Mouse (Mus musculus) MEL (cell line): ENCODE measurements at regions not wholly inside any gene's neighbourhood (a gene's known extent, or its start where the extent isn't known, plus 50 kb on each side); places are given as distances from the start of the nearest gene placed in this dataset.

ENCODE experiments used
- DNase-seq: peaks from one replicate; pipeline ENCODE4 v3.0.0; 2011; ENCODE audit warnings: low read depth, low spot score
- H3K27ac ChIP-seq: 2 replicates; pipeline ENCODE4 v1.5.1; 2012; ENCODE audit warnings: low read depth, mild to moderate bottlenecking, control low read depth, low read length, moderate library complexity; ENCODE audit not compliant: control insufficient read depth
- H3K27me3 ChIP-seq, 2 experiments: fragments of 150-350 bp in 1 of 2; sonication (generic) in 1 of 2; 2 replicates each; pipeline ENCODE4 v1.6.1; 2012; ENCODE audit warnings: low read length in 2 of 2, mild to moderate bottlenecking in 2 of 2, improper control_type of control experiment in 1 of 2, moderate library complexity in 1 of 2; ENCODE audit not compliant: insufficient read depth in 2 of 2, control insufficient read depth in 1 of 2
- H3K36me3 ChIP-seq, 2 experiments: 2 replicates each; pipeline ENCODE4 v1.6.1; 2012 to 2014; ENCODE audit warnings: low read length in 2 of 2, improper control_type of control experiment in 1 of 2, inconsistent platforms in 1 of 2, mild to moderate bottlenecking in 1 of 2; ENCODE audit not compliant: insufficient read depth in 2 of 2, control insufficient read depth in 1 of 2
- H3K4me1 ChIP-seq, 2 experiments: fragments of 150-350 bp in 1 of 2; sonication (generic) in 1 of 2; 2 replicates each; pipeline ENCODE4 v1.6.1; 2012; ENCODE audit warnings: low read length in 2 of 2, improper control_type of control experiment in 1 of 2, mild to moderate bottlenecking in 1 of 2; ENCODE audit not compliant: insufficient read depth in 2 of 2, control insufficient read depth in 1 of 2
- H3K4me3 ChIP-seq, 2 experiments: fragments of 150-350 bp in 1 of 2; sonication (generic) in 1 of 2; 2 replicates each; pipeline ENCODE4 v1.5.1; 2012; ENCODE audit warnings: low read depth in 2 of 2, low read length in 2 of 2, mild to moderate bottlenecking in 2 of 2, moderate library complexity in 2 of 2, control low read depth in 1 of 2, improper control_type of control experiment in 1 of 2; ENCODE audit not compliant: control insufficient read depth in 1 of 2, insufficient read depth in 1 of 2
- H3K79me2 ChIP-seq: 2 replicates; pipeline ENCODE4 v1.6.1; 2012; ENCODE audit warnings: mild to moderate bottlenecking, low read length, moderate library complexity; ENCODE audit not compliant: control insufficient read depth, poor library complexity, insufficient read depth
- H3K9ac ChIP-seq: 2 replicates; pipeline ENCODE4 v1.6.1; 2012; ENCODE audit warnings: low read depth, mild to moderate bottlenecking, control low read depth, low read length, moderate library complexity; ENCODE audit not compliant: control insufficient read depth, poor library complexity, severe bottlenecking
- H3K9me3 ChIP-seq: fragments of 150-350 bp; sonication (generic); replicated peaks from 2 replicates; pipeline ENCODE4 v1.6.1; 2012; ENCODE audit warnings: mild to moderate bottlenecking, low read length, improper control_type of control experiment, moderate library complexity; ENCODE audit not compliant: insufficient read depth
- BHLHE40 ChIP-seq: IDR thresholded peaks from 2 replicates; pipeline ENCODE4 v1.6.1; 2012; ENCODE audit warnings: low read depth, mild to moderate bottlenecking, inconsistent platforms, low read length, improper control_type of control experiment, borderline replicate concordance
- CHD2 ChIP-seq: IDR thresholded peaks from 2 replicates; pipeline ENCODE4 v1.6.1; 2011; ENCODE audit warnings: low read length, improper control_type of control experiment
- CTCF ChIP-seq, 3 experiments: IDR thresholded peaks in 2 of 3; conservative IDR thresholded peaks in 1 of 3; 2 replicates each; pipeline ENCODE4 v1.5.1; 2011 to 2012; ENCODE audit warnings: low read length in 3 of 3, low read depth in 2 of 3, mild to moderate bottlenecking in 2 of 3, improper control_type of control experiment in 1 of 3, inconsistent platforms in 1 of 3, mixed read lengths in 1 of 3, moderate library complexity in 1 of 3; ENCODE audit not compliant: control insufficient read depth in 1 of 3, insufficient read depth in 1 of 3, poor library complexity in 1 of 3, severe bottlenecking in 1 of 3
- E2F4 ChIP-seq: IDR thresholded peaks from 2 replicates; pipeline ENCODE4 v1.6.1; 2011; ENCODE audit warnings: low read depth, low read length, improper control_type of control experiment, borderline replicate concordance
- EP300 ChIP-seq, 2 experiments: IDR thresholded peaks; 2 replicates each; pipeline ENCODE4 v1.6.1; 2011; ENCODE audit warnings: improper control_type of control experiment in 2 of 2, low read length in 2 of 2, low read depth in 1 of 2, mild to moderate bottlenecking in 1 of 2
- GABPA ChIP-seq: IDR thresholded peaks from 2 replicates; pipeline ENCODE4 v1.6.1; 2012; ENCODE audit warnings: low read depth, mild to moderate bottlenecking, inconsistent platforms, low read length, improper control_type of control experiment, moderate library complexity
- MAFK ChIP-seq: IDR thresholded peaks from 2 replicates; pipeline ENCODE4 v1.6.1; 2011; ENCODE audit warnings: low read depth, mild to moderate bottlenecking, low read length, improper control_type of control experiment, borderline replicate concordance
- MAX ChIP-seq: IDR thresholded peaks from 2 replicates; pipeline ENCODE4 v1.6.1; 2011; ENCODE audit warnings: low read length, improper control_type of control experiment
- MAZ ChIP-seq: IDR thresholded peaks from 2 replicates; pipeline ENCODE4 v1.6.1; 2012; ENCODE audit warnings: low read depth, mild to moderate bottlenecking, inconsistent platforms, low read length, improper control_type of control experiment
- MXI1 ChIP-seq: IDR thresholded peaks from 2 replicates; pipeline ENCODE4 v1.6.1; 2011; ENCODE audit warnings: mild to moderate bottlenecking, low read depth, low read length, improper control_type of control experiment
- MYC ChIP-seq: IDR thresholded peaks from 2 replicates; pipeline ENCODE4 v1.6.1; 2011; ENCODE audit warnings: low read depth, mild to moderate bottlenecking, low read length, improper control_type of control experiment, moderate library complexity
- NELFE ChIP-seq: IDR thresholded peaks from 2 replicates; pipeline ENCODE4 v1.6.1; 2011; ENCODE audit warnings: low read depth, low read length, improper control_type of control experiment
- POLR2AphosphoS5 ChIP-seq: IDR thresholded peaks from 2 replicates; pipeline ENCODE4 v1.6.1; 2012; ENCODE audit warnings: low read depth, borderline replicate concordance, mild to moderate bottlenecking, inconsistent platforms, low read length, moderate library complexity, mixed read lengths
- RAD21 ChIP-seq: IDR thresholded peaks from 2 replicates; pipeline ENCODE4 v1.6.1; 2011; ENCODE audit warnings: mild to moderate bottlenecking, low read depth, low read length, improper control_type of control experiment
- SIN3A ChIP-seq: IDR thresholded peaks from 2 replicates; pipeline ENCODE4 v1.6.1; 2012; ENCODE audit warnings: low read length, improper control_type of control experiment, inconsistent platforms
- TAL1 ChIP-seq: IDR thresholded peaks from 2 replicates; pipeline ENCODE4 v1.6.1; 2012; ENCODE audit warnings: mild to moderate bottlenecking, inconsistent platforms, low read length, moderate library complexity, mixed read lengths
- TCF12 ChIP-seq: IDR thresholded peaks from 2 replicates; pipeline ENCODE4 v1.6.1; 2014; ENCODE audit warnings: low read depth, mild to moderate bottlenecking, inconsistent platforms, low read length, improper control_type of control experiment, moderate library complexity
- UBTF ChIP-seq: IDR thresholded peaks from 2 replicates; pipeline ENCODE4 v1.6.1; 2012; ENCODE audit warnings: low read depth, mild to moderate bottlenecking, inconsistent platforms, low read length, improper control_type of control experiment, moderate library complexity, borderline replicate concordance; ENCODE audit not compliant: insufficient read depth
- USF1 ChIP-seq: IDR thresholded peaks from 2 replicates; pipeline ENCODE4 v1.6.1; 2014; ENCODE audit warnings: low read depth, mild to moderate bottlenecking, inconsistent platforms, low read length, improper control_type of control experiment, moderate library complexity
- USF2 ChIP-seq, 2 experiments: IDR thresholded peaks; 2 replicates each; pipeline ENCODE4 v1.6.1; 2011 to 2012; ENCODE audit warnings: improper control_type of control experiment in 2 of 2, low read length in 2 of 2, borderline replicate concordance in 1 of 2, inconsistent platforms in 1 of 2, low read depth in 1 of 2, mild to moderate bottlenecking in 1 of 2; ENCODE audit not compliant: insufficient read depth in 1 of 2
- ZKSCAN1 ChIP-seq: IDR thresholded peaks from 2 replicates; pipeline ENCODE4 v1.6.1; 2012; ENCODE audit warnings: low read depth, mild to moderate bottlenecking, inconsistent platforms, low read length, improper control_type of control experiment, moderate library complexity
- ZNF384 ChIP-seq: IDR thresholded peaks from 2 replicates; pipeline ENCODE4 v1.6.1; 2012; ENCODE audit warnings: low read depth, mild to moderate bottlenecking, inconsistent platforms, low read length, improper control_type of control experiment

- Histone ChIP-seq H3K36me3 (no peaks in the 10 kb centered on the region), H3K9ac (no peak overlapping the region), H3K27me3 (no peaks in the 10 kb centered on the region), H3K79me2 (no peaks in the 10 kb centered on the region), H3K4me3 (no peak overlapping the region), H3K9me3 (no peaks in the 10 kb centered on the region), H3K4me1 (no peaks in the 10 kb centered on the region), H3K27ac (no peak overlapping the region)
- no peak for DNase-seq
- TF ChIP-seq USF2 (IDR thresholded peaks at IDR 0.05; ENCODE audit: borderline replicate concordance in 1 of 2, insufficient read depth in 1 of 2, low read depth in 1 of 2, low read length in 2 of 2) (no peak), UBTF (no peak)
These were observed 306.9 kb downstream of the Mroh4 start for GRCm38 (mm10) chr15:74329221-74329620.

DNA sequence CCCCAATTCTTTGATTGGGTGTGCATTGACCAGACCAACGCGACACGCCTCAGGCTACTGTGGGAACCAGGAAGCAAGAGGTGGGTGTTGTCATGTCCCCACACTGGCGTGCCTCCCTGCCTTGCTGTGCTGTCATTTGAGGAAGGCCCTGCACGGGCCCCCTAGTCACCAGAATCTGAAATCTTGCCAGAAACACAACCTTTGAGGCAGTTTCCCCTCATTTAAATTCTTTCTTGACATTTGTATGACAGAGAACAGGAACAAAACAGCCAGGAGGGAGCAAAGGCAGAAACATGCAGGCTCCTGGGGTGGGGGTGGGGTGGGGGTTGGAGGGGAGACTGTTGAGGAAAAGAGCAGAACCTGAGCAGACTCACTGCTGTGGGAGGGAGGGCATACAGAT is 309.5 kb downstream of the Mroh4 start:
- H3K4me1 ChIP-seq, result no peaks in the 10 kb centered on the region
- no peak overlapping the region for H3K9ac ChIP-seq
- no peak overlapping the region for H3K4me3 ChIP-seq
- no peak for TF ChIP-seq GABPA
- no peak for TF ChIP-seq ZNF384
- no peak for TF ChIP-seq MYC
- no peak for TF ChIP-seq TCF12
- TF ChIP-seq USF2 (IDR thresholded peaks at IDR 0.05; ENCODE audit: borderline replicate concordance in 1 of 2, insufficient read depth in 1 of 2, low read depth in 1 of 2, low read length in 2 of 2), result no peak
- no peak for TF ChIP-seq CHD2
- TF ChIP-seq MAFK, result no peak
- H3K27ac ChIP-seq, result no peak overlapping the region
- no peaks in the 10 kb centered on the region for H3K27me3 ChIP-seq
- H3K36me3 ChIP-seq, result no peaks in the 10 kb centered on the region
- no peak for DNase-seq
- no peaks in the 10 kb centered on the region for H3K79me2 ChIP-seq
- no peaks in the 10 kb centered on the region for H3K9me3 ChIP-seq

GRCm38 (mm10) chr15:74325543-74325942 is 310.6 kb downstream of the Mroh4 start:
- H3K36me3 ChIP-seq, result no peaks in the 10 kb centered on the region
- no peak overlapping the region for H3K4me3 ChIP-seq
- no peak for DNase-seq
- no peak overlapping the region for H3K9ac ChIP-seq
- H3K4me1 ChIP-seq, result no peaks in the 10 kb centered on the region
- TF ChIP-seq SIN3A (no peak), MAZ (no peak), RAD21 (no peak), MXI1 (no peak), POLR2AphosphoS5 (no peak), USF1 (no peak), ZNF384 (no peak), EP300 (IDR thresholded peaks at IDR 0.05; ENCODE audit: low read depth in 1 of 2, low read length in 2 of 2) (no peak), MAFK (no peak), UBTF (no peak), E2F4 (no peak), CTCF (IDR thresholded peaks at IDR 0.05 in 2 of 3, conservative IDR thresholded peaks at IDR 0.05 in 1 of 3; ENCODE audit: control insufficient read depth in 1 of 3, insufficient read depth in 1 of 3, low read depth in 2 of 3, low read length in 3 of 3, poor library complexity in 1 of 3, severe bottlenecking in 1 of 3) (no peak), MAX (no peak), ZKSCAN1 (no peak), TAL1 (no peak), NELFE (no peak), USF2 (IDR thresholded peaks at IDR 0.05; ENCODE audit: borderline replicate concordance in 1 of 2, insufficient read depth in 1 of 2, low read depth in 1 of 2, low read length in 2 of 2) (no peak), BHLHE40 (no peak)
- no peaks in the 10 kb centered on the region for H3K27me3 ChIP-seq
- H3K79me2 ChIP-seq, result no peaks in the 10 kb centered on the region
- no peaks in the 10 kb centered on the region for H3K9me3 ChIP-seq
- H3K27ac ChIP-seq, result no peak overlapping the region
